Mouse (Mus musculus): Measurements from ENCODE around the gene Slc25a13. TPM values are rescaled to one million over a fixed set of nuclear protein-coding genes. Genes with fewer than 3 reads are reported as not detected.

The Slc25a13 gene
- total and polyA plus RNA-seq, 2 experiments from 2014 or later = 59.6 to 83.1 TPM

GRCm38 (mm10) chr6:6194831-6195230 lies 22.1 kb downstream of the Slc25a13 start:
- H3K27me3 ChIP-seq (ENCODE audit: control insufficient read depth, insufficient read depth, low read length) = no peaks in the 10 kb centered on the region
- H3K4me1 ChIP-seq (ENCODE audit: control insufficient read depth, insufficient read depth) = peaks cover 9% of the 10 kb centered on the region
- H3K9ac ChIP-seq (replicated peaks; ENCODE audit: low read depth, low read length) = no peak overlapping the region
- H3K27ac ChIP-seq (ENCODE audit: low read depth) = no peak overlapping the region
- DNase-seq (ENCODE audit: low spot score) = no peak
- no peaks in the 10 kb centered on the region for H3K9me3 ChIP-seq (replicated peaks; ENCODE audit: control insufficient read depth, low read length)
- WGBS = 80% methylated on average over 6 of the region's 6 CpGs
- H3K4me3 ChIP-seq (ENCODE audit: low read depth, low read length) = no peak overlapping the region
- ATAC-seq (ENCODE audit: insufficient read depth, low read depth) = no peak
- TF ChIP-seq CTCF (IDR thresholded peaks at IDR 0.05; ENCODE audit: low read depth) (no peak), EP300 (IDR thresholded peaks at IDR 0.05; ENCODE audit: low read depth) (no peak)
- no peak overlapping the region for H3K4me2 ChIP-seq (ENCODE audit: low read depth, low read length)
- H3K36me3 ChIP-seq (replicated peaks; ENCODE audit: control insufficient read depth, insufficient read depth, low read length) = peaks cover 7% of the 10 kb centered on the region; the same call in 1 of the 2 replicates

GRCm38 (mm10) chr6:6193906-6194305 lies 23.1 kb downstream of the Slc25a13 start:
- no peaks in the 10 kb centered on the region for H3K27me3 ChIP-seq (ENCODE audit: control insufficient read depth, insufficient read depth, low read length)
- DNase-seq (ENCODE audit: low spot score) (no peak), ATAC-seq (ENCODE audit: insufficient read depth, low read depth) (no peak)
- 59% methylated on average over 13 of the region's 13 CpGs for whole genome bisulfite sequencing
- peaks cover 7% of the 10 kb centered on the region; the same call in 1 of the 2 replicates for H3K36me3 ChIP-seq (replicated peaks; ENCODE audit: control insufficient read depth, insufficient read depth, low read length)
- H3K4me2 ChIP-seq (ENCODE audit: low read depth, low read length) = no peak overlapping the region
- no peaks in the 10 kb centered on the region for H3K9me3 ChIP-seq (replicated peaks; ENCODE audit: control insufficient read depth, low read length)
- no peak overlapping the region for H3K9ac ChIP-seq (replicated peaks; ENCODE audit: low read depth, low read length)
- H3K4me3 ChIP-seq (ENCODE audit: low read depth, low read length) = no peak overlapping the region
- H3K27ac ChIP-seq (ENCODE audit: low read depth) = no peak overlapping the region
- TF ChIP-seq CTCF (IDR thresholded peaks at IDR 0.05; ENCODE audit: low read depth) (no peak), EP300 (IDR thresholded peaks at IDR 0.05; ENCODE audit: low read depth) (no peak)
- H3K4me1 ChIP-seq (ENCODE audit: control insufficient read depth, insufficient read depth) = peaks cover 9% of the 10 kb centered on the region

- Histone ChIP-seq H3K27ac (ENCODE audit: low read depth) (no peak overlapping the region), H3K4me1 (ENCODE audit: control insufficient read depth, insufficient read depth) (peaks cover 4% of the 10 kb centered on the region; the same call in 1 of the 2 replicates), H3K9ac (replicated peaks; ENCODE audit: low read depth, low read length) (no peak overlapping the region), H3K27me3 (ENCODE audit: control insufficient read depth, insufficient read depth, low read length) (no peaks in the 10 kb centered on the region), H3K9me3 (replicated peaks; ENCODE audit: control insufficient read depth, low read length) (no peaks in the 10 kb centered on the region), H3K4me2 (ENCODE audit: low read depth, low read length) (no peak overlapping the region), H3K4me3 (ENCODE audit: low read depth, low read length) (no peak overlapping the region), H3K36me3 (replicated peaks; ENCODE audit: control insufficient read depth, insufficient read depth, low read length) (peaks cover 7% of the 10 kb centered on the region; the same call in 1 of the 2 replicates)
- DNase-seq (ENCODE audit: low spot score) (no peak), ATAC-seq (ENCODE audit: insufficient read depth, low read depth) (no peak)
- 72% methylated on average over 7 of the region's 7 CpGs for WGBS
- TF ChIP-seq CTCF (IDR thresholded peaks at IDR 0.05; ENCODE audit: low read depth) (no peak), EP300 (IDR thresholded peaks at IDR 0.05; ENCODE audit: low read depth) (no peak)
Observed at GRCm38 (mm10) chr6:6192413-6192812, 24.6 kb downstream of the Slc25a13 start.

- TF ChIP-seq EP300 (IDR thresholded peaks at IDR 0.05; ENCODE audit: low read depth) (no peak), CTCF (IDR thresholded peaks at IDR 0.05; ENCODE audit: low read depth) (no peak)
- 88% methylated on average over 8 of the region's 8 CpGs for WGBS
- peaks cover 7% of the 10 kb centered on the region; the same call in 1 of the 2 replicates for H3K36me3 ChIP-seq (replicated peaks; ENCODE audit: control insufficient read depth, insufficient read depth, low read length)
Observed at GRCm38 (mm10) chr6:6191596-6192337, 25.2 kb downstream of the Slc25a13 start.

GRCm38 (mm10) chr6:6188970-6189369 lies 28.0 kb downstream of the Slc25a13 start:
- Histone ChIP-seq H3K4me1 (ENCODE audit: control insufficient read depth, insufficient read depth) (peaks cover 2% of the 10 kb centered on the region; the same call in 1 of the 2 replicates), H3K4me2 (ENCODE audit: low read depth, low read length) (no peak overlapping the region), H3K9ac (replicated peaks; ENCODE audit: low read depth, low read length) (no peak overlapping the region), H3K9me3 (replicated peaks; ENCODE audit: control insufficient read depth, low read length) (no peaks in the 10 kb centered on the region), H3K36me3 (replicated peaks; ENCODE audit: control insufficient read depth, insufficient read depth, low read length) (peaks cover 7% of the 10 kb centered on the region; the same call in 1 of the 2 replicates), H3K27ac (ENCODE audit: low read depth) (no peak overlapping the region), H3K4me3 (ENCODE audit: low read depth, low read length) (no peak overlapping the region), H3K27me3 (ENCODE audit: control insufficient read depth, insufficient read depth, low read length) (no peaks in the 10 kb centered on the region)
- ATAC-seq (ENCODE audit: insufficient read depth, low read depth) = no peak
- no peak for DNase-seq (ENCODE audit: low spot score)
- TF ChIP-seq EP300 (IDR thresholded peaks at IDR 0.05; ENCODE audit: low read depth) (no peak), CTCF (IDR thresholded peaks at IDR 0.05; ENCODE audit: low read depth) (no peak)
- 91% methylated on average over 6 of the region's 6 CpGs for WGBS

More at GRCm38 (mm10) chr6:6191596-6192337, 25.2 kb downstream of the Slc25a13 start:
- H3K4me2 ChIP-seq (ENCODE audit: low read depth, low read length) = no peak overlapping the region
- H3K4me3 ChIP-seq (ENCODE audit: low read depth, low read length) = no peak overlapping the region
- ATAC-seq (ENCODE audit: insufficient read depth, low read depth) (no peak), DNase-seq (ENCODE audit: low spot score) (no peak)
- no peak overlapping the region for H3K9ac ChIP-seq (replicated peaks; ENCODE audit: low read depth, low read length)
- no peaks in the 10 kb centered on the region for H3K27me3 ChIP-seq (ENCODE audit: control insufficient read depth, insufficient read depth, low read length)
- H3K27ac ChIP-seq (ENCODE audit: low read depth) = no peak overlapping the region
- peaks cover 3% of the 10 kb centered on the region; the same call in 1 of the 2 replicates for H3K4me1 ChIP-seq (ENCODE audit: control insufficient read depth, insufficient read depth)
- no peaks in the 10 kb centered on the region for H3K9me3 ChIP-seq (replicated peaks; ENCODE audit: control insufficient read depth, low read length)

Data from heart, postnatal 0 days (tissue).